Mouse (Mus musculus) forebrain, embryonic 12.5 days (tissue): ENCODE measurements around the gene D430041D05Rik. TPM values are rescaled to one million over a fixed set of nuclear protein-coding genes. Genes with fewer than 3 reads are reported as not detected.
A peak's percentile ranks its signal among the peaks of the same experiment; 100 is the strongest.
"Not testable (repeated sequence)": the region's sequence is repeated elsewhere in the genome, so short reads cannot be mapped to it uniquely, and the experiment has no call there.

ENCODE experiments used
- ATAC-seq: fragments of 200-750 bp; cut with Nextera tagmentation; 2 replicates; pipeline ENCODE4 v1.8.0; 2017; ENCODE audit warnings: moderate TSS enrichment; ENCODE audit not compliant: low FRiP score
- H3K27ac ChIP-seq: fragments of 300-500 bp; sonication (generic); 2 replicates; pipeline ENCODE4 v1.5.1; 2016; ENCODE audit warnings: mild to moderate bottlenecking
- H3K27me3 ChIP-seq: fragments of 300-500 bp; sonication (generic); 2 replicates; pipeline ENCODE4 v1.6.1; 2016; ENCODE audit warnings: mild to moderate bottlenecking
- H3K36me3 ChIP-seq: fragments of 300-500 bp; sonication (generic); replicated peaks from 2 replicates; pipeline ENCODE4 v1.6.1; 2016; ENCODE audit warnings: mild to moderate bottlenecking
- H3K4me1 ChIP-seq: fragments of 300-500 bp; sonication (generic); 2 replicates; pipeline ENCODE4 v1.6.1; 2016
- H3K4me2 ChIP-seq: fragments of 300-500 bp; sonication (generic); 2 replicates; pipeline ENCODE4 v1.6.1; 2016; ENCODE audit warnings: mild to moderate bottlenecking, moderate library complexity
- H3K4me3 ChIP-seq: fragments of 300-500 bp; sonication (generic); replicated peaks from 2 replicates; pipeline ENCODE4 v1.5.1; 2016; ENCODE audit warnings: mild to moderate bottlenecking
- H3K9ac ChIP-seq: fragments of 300-500 bp; sonication (generic); 2 replicates; pipeline ENCODE4 v1.6.1; 2016; ENCODE audit warnings: mild to moderate bottlenecking
- H3K9me3 ChIP-seq: fragments of 300-500 bp; sonication (generic); 2 replicates; pipeline ENCODE4 v1.6.1; 2016
- WGBS: fragments of 180-500 bp; shearing (Covaris S2); methylation state at CpG from one replicate; pipeline ENCODE4 v1.1.7; 2016; 5-methylcytosine and 5-hydroxymethylcytosine counted together
- polyA plus RNA-seq: library from polyadenylated mRNA; unstranded; fragments of >200 nt; fragmentation: Nextera tagmentation; extraction: Ambion mirVana; gene quantifications from 2 replicates; pipeline ENCODE4 v1.2.1, GENCODE M21; 2016

The D430041D05Rik gene
- polyA plus RNA-seq, 1 experiment from 2014 or later = 4.5 TPM

- Histone ChIP-seq H3K4me1 (no peaks in the 10 kb centered on the region), H3K9me3 (no peaks in the 10 kb centered on the region), H3K36me3 (no peaks in the 10 kb centered on the region), H3K27ac (no peak overlapping the region), H3K9ac (no peak overlapping the region), H3K4me3 (no peak overlapping the region), H3K4me2 (no peak overlapping the region), H3K27me3 (peaks cover 7% of the 10 kb centered on the region)
- WGBS = 64% methylated on average over 3 of the region's 3 CpGs
- no peak for ATAC-seq
Measured at GRCm38 (mm10) chr2:104130969-104131368, 279.8 kb downstream of the D430041D05Rik start.

GRCm38 (mm10) chr2:104130165-104130564, 280.6 kb downstream of the D430041D05Rik start:
- Histone ChIP-seq H3K36me3 (no peaks in the 10 kb centered on the region), H3K27ac (no peak overlapping the region), H3K4me2 (no peak overlapping the region), H3K9ac (no peak overlapping the region), H3K4me3 (no peak overlapping the region), H3K9me3 (no peaks in the 10 kb centered on the region), H3K4me1 (no peaks in the 10 kb centered on the region), H3K27me3 (peaks cover 15% of the 10 kb centered on the region)
- WGBS = 87% methylated on average over 6 of the region's 6 CpGs
- no peak for ATAC-seq

- H3K4me1 ChIP-seq = no peaks in the 10 kb centered on the region
- ATAC-seq = no peak
- H3K36me3 ChIP-seq = no peaks in the 10 kb centered on the region
- H3K4me2 ChIP-seq = no peak overlapping the region
- no peak overlapping the region for H3K9ac ChIP-seq
- H3K27ac ChIP-seq = no peak overlapping the region
- H3K27me3 ChIP-seq = peaks cover 25% of the 10 kb centered on the region
- 89% methylated on average over 13 of the region's 13 CpGs for WGBS
- no peak overlapping the region for H3K4me3 ChIP-seq
- no peaks in the 10 kb centered on the region for H3K9me3 ChIP-seq
Measured at GRCm38 (mm10) chr2:104128803-104129531, 281.8 kb downstream of the D430041D05Rik start.

GRCm38 (mm10) chr2:104124071-104124470, 286.7 kb downstream of the D430041D05Rik start:
- Histone ChIP-seq H3K27me3 (peaks cover 39% of the 10 kb centered on the region), H3K4me1 (peaks cover 5% of the 10 kb centered on the region; the same call in 1 of the 2 replicates), H3K4me2 (no peak overlapping the region), H3K9me3 (no peaks in the 10 kb centered on the region), H3K36me3 (no peaks in the 10 kb centered on the region), H3K27ac (no peak overlapping the region), H3K4me3 (no peak overlapping the region), H3K9ac (no peak overlapping the region)
- 84% methylated on average over 5 of the region's 5 CpGs for WGBS
- ATAC-seq = no peak

GRCm38 (mm10) chr2:104123540-104123939, 287.3 kb downstream of the D430041D05Rik start:
- no peak overlapping the region for H3K27ac ChIP-seq
- H3K9ac ChIP-seq = no peak overlapping the region
- H3K27me3 ChIP-seq = peaks cover 39% of the 10 kb centered on the region
- no peaks in the 10 kb centered on the region for H3K9me3 ChIP-seq
- 0 out of 2 replicates have a peak, but pooled peaks have one; percentile 3 for ATAC-seq
- peaks cover 5% of the 10 kb centered on the region; the same call in 1 of the 2 replicates for H3K4me1 ChIP-seq
- H3K4me2 ChIP-seq = peak overlapping the region; percentile 71
- H3K4me3 ChIP-seq = peak overlapping the region; percentile 58
- H3K36me3 ChIP-seq = no peaks in the 10 kb centered on the region
- WGBS = 47% methylated on average over 3 of the region's 3 CpGs

- H3K9me3 ChIP-seq = no peaks in the 10 kb centered on the region
- peak; percentile 94 for ATAC-seq
- peaks cover 5% of the 10 kb centered on the region; the same call in 1 of the 2 replicates for H3K4me1 ChIP-seq
- no peaks in the 10 kb centered on the region for H3K36me3 ChIP-seq
- H3K9ac ChIP-seq = peak within 1 kb of the TSS; percentile 61
- peaks cover 39% of the 10 kb centered on the region for H3K27me3 ChIP-seq
- H3K4me2 ChIP-seq = peak within 1 kb of the TSS; percentile 71
- no peak within 1 kb of the TSS for H3K27ac ChIP-seq
- under 1% methylated on average over 70 of the region's 74 CpGs for WGBS
- peak within 1 kb of the TSS; percentile 58 for H3K4me3 ChIP-seq
Measured at GRCm38 (mm10) chr2:104122505-104123378, 288.1 kb downstream of the D430041D05Rik start, which contains the start of gene A930018P22Rik. A930018P22Rik (plus strand) TSS chr2:104122769.

- ATAC-seq = no peak
- Histone ChIP-seq H3K9me3 (no peaks in the 10 kb centered on the region), H3K9ac (0 out of 2 replicates have a peak overlapping the region, but pooled peaks have one; percentile 61), H3K4me1 (peaks cover 5% of the 10 kb centered on the region; the same call in 1 of the 2 replicates), H3K27me3 (peaks cover 39% of the 10 kb centered on the region), H3K27ac (no peak overlapping the region), H3K4me3 (peak overlapping the region; percentile 58), H3K4me2 (peak overlapping the region; percentile 71), H3K36me3 (no peaks in the 10 kb centered on the region)
- WGBS = 83% methylated on average over 8 of the region's 8 CpGs
Measured at GRCm38 (mm10) chr2:104121681-104122504, 288.9 kb downstream of the D430041D05Rik start.

- peaks cover 5% of the 10 kb centered on the region; the same call in 1 of the 2 replicates for H3K4me1 ChIP-seq
- no peak for ATAC-seq
- WGBS = 55% methylated on average over 6 of the region's 6 CpGs
Measured at GRCm38 (mm10) chr2:104120312-104120711, 290.5 kb downstream of the D430041D05Rik start.

GRCm38 (mm10) chr2:104119097-104119496, 291.7 kb downstream of the D430041D05Rik start:
- no peak overlapping the region for H3K9ac ChIP-seq
- peaks cover 5% of the 10 kb centered on the region; the same call in 1 of the 2 replicates for H3K4me1 ChIP-seq
- 73% methylated on average over 1 of the region's 1 CpGs for WGBS
- H3K4me3 ChIP-seq = no peak overlapping the region
- H3K4me2 ChIP-seq = no peak overlapping the region
- no peaks in the 10 kb centered on the region for H3K36me3 ChIP-seq
- no peak for ATAC-seq
- H3K9me3 ChIP-seq = no peaks in the 10 kb centered on the region
- no peak overlapping the region for H3K27ac ChIP-seq
- H3K27me3 ChIP-seq = peaks cover 15% of the 10 kb centered on the region

More at GRCm38 (mm10) chr2:104120312-104120711, 290.5 kb downstream of the D430041D05Rik start:
- no peaks in the 10 kb centered on the region for H3K36me3 ChIP-seq
- no peaks in the 10 kb centered on the region for H3K9me3 ChIP-seq
- no peak overlapping the region for H3K9ac ChIP-seq
- no peak overlapping the region for H3K27ac ChIP-seq
- H3K27me3 ChIP-seq = peaks cover 25% of the 10 kb centered on the region
- no peak overlapping the region for H3K4me3 ChIP-seq
- no peak overlapping the region for H3K4me2 ChIP-seq

GRCm38 (mm10) chr2:104117173-104117572, 293.6 kb downstream of the D430041D05Rik start:
- not testable (repeated sequence) for H3K27ac ChIP-seq, ATAC-seq, H3K9me3 ChIP-seq, H3K27me3 ChIP-seq, H3K4me3 ChIP-seq, H3K4me2 ChIP-seq, H3K9ac ChIP-seq, H3K4me1 ChIP-seq, H3K36me3 ChIP-seq

- Histone ChIP-seq H3K36me3 (no peaks in the 10 kb centered on the region), H3K4me2 (no peak overlapping the region), H3K9ac (no peak overlapping the region), H3K4me1 (no peaks in the 10 kb centered on the region), H3K27ac (no peak overlapping the region), H3K27me3 (no peaks in the 10 kb centered on the region), H3K9me3 (no peaks in the 10 kb centered on the region), H3K4me3 (no peak overlapping the region)
- WGBS = 89% methylated on average over 3 of the region's 3 CpGs
- no peak for ATAC-seq
Measured at GRCm38 (mm10) chr2:104114898-104115297, 295.9 kb downstream of the D430041D05Rik start.
